Comparison of ENCODE assay signal across 27 mouse cellular contexts in the genomic region with DNA sequence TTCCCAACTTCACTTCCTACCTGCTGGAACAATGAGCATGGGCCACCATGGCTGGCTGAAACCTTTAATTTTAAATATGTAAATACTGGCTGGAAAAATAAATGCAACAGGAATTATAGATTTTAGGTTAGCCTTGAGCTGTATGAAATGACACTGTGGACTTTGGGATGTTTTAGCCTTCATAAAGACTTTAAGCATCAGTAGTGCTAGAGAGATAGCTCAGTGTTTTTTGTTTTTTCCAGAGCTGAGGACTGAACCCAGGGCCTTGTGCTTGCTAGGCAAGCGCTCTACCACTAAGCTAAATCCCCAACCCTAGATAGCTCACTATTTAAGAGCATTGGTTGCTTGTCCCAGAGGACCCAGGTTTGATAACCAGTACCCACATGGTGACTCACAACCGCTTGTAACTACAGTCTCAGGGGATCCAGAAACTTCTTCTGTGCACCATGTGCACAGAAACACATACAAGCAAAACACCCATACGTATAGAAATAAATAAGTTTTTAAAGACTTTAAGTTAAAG. TPM values are rescaled to one million over a fixed set of nuclear protein-coding genes. Genes with fewer than 3 reads are reported as not detected.
DNase-seq lines count a peak whose midpoint lies in the region; ATAC-seq and TF ChIP-seq lines count a peak whose summit lies in the region.
"Had no signal": no experiment of that assay in that cellular context is flagged by ENCODE, and none has a peak within 500 bp of the region (broad histone marks: within the 10 kb centered on the region; RNA-seq: fewer than 3 reads in every experiment).

No protein-coding gene starts in this region.

- WGBS in kidney, embryonic 16.5 days, result 85% methylated on average over 3 of the region's 3 CpGs

- no peak for TF ChIP-seq EP300 in CH12.LX (IDR thresholded peaks at IDR 0.05; ENCODE audit: low read length)

- DNase-seq in kidney, postnatal 14 days, result no peak
- DNase-seq in 3T3-L1 (ENCODE audit: low read depth, low spot score) (peak; percentile 15), CH12.LX (ENCODE audit: extremely low read depth) (peak; percentile 74)
- no peak for DNase-seq in cerebellum, postnatal 25 days
- DNase-seq: adrenal gland, adult 8-10 months; adrenal gland, postnatal 14 days; adrenal gland, postnatal 36 days; B cell, adult 2 months; cerebellum, adult 11-12 months; cerebellum, adult 2 months; cerebellum, adult 9-10 months; cerebellum, postnatal 10 days; cerebellum, postnatal 36 days; embryo, embryonic 11 days; forebrain, postnatal 0 days had no signal

- no peaks in the 10 kb centered on the region for H3K36me3 ChIP-seq in kidney, embryonic 16.5 days (ENCODE audit: insufficient read depth, low read length)
- H3K36me3 ChIP-seq in CH12.LX (replicated peaks in 1 of 2; ENCODE audit: control insufficient read depth in 1 of 2, insufficient read depth in 1 of 2, low read length in 1 of 2), result no peaks in the 10 kb centered on the region
- H3K36me3 ChIP-seq: embryonic facial prominence, embryonic 13.5 days; embryonic facial prominence, embryonic 15.5 days; forebrain, embryonic 15.5 days had no signal

- no peak overlapping the region for H3K4me2 ChIP-seq in kidney, embryonic 16.5 days (replicated peaks; ENCODE audit: low read depth, low read length)
- H3K4me2 ChIP-seq in CH12.LX (ENCODE audit: insufficient read depth, low read depth, poor library complexity, severe bottlenecking), result no peak overlapping the region
- H3K4me2 ChIP-seq: embryonic facial prominence, embryonic 13.5 days; embryonic facial prominence, embryonic 15.5 days; forebrain, embryonic 13.5 days; forebrain, embryonic 15.5 days had no signal

- H3K27me3 ChIP-seq in kidney, embryonic 16.5 days (ENCODE audit: insufficient read depth, low read length), result no peaks in the 10 kb centered on the region
- H3K27me3 ChIP-seq in CH12.LX (replicated peaks), result no peaks in the 10 kb centered on the region
- H3K27me3 ChIP-seq: embryonic facial prominence, embryonic 13.5 days; embryonic facial prominence, embryonic 15.5 days; forebrain, embryonic 13.5 days; forebrain, embryonic 15.5 days; Patski had no signal

- H3K79me2 ChIP-seq in CH12.LX (replicated peaks; ENCODE audit: control insufficient read depth, extremely low read depth, insufficient read depth, poor library complexity, severe bottlenecking), result no peaks in the 10 kb centered on the region

- no peak for ATAC-seq in kidney, embryonic 16.5 days (ENCODE audit: low FRiP score, low TSS enrichment)
- ATAC-seq in erythroblast, adult 5-6 weeks (replicated peaks; ENCODE audit: low FRiP score, poor library complexity, severe bottlenecking), result no peak
- ATAC-seq: activated CD4-positive, CD25-positive, alpha-beta regulatory T cell, adult 4 months; CD4-positive, CD25-positive, alpha-beta regulatory T cell, adult 4 months; forebrain, embryonic 13.5 days; forebrain, embryonic 15.5 days; forebrain, postnatal 0 days; Patski had no signal

- in situ Hi-C loops in CH12.LX (cut with MboI; ENCODE audit: low pct_ligation_motif_present, low pct_unique_long_range_greater_than_20kb, low sequenced_read_pairs), result no loop called here

- no peak for TF ChIP-seq RAD21 in CH12.LX (IDR thresholded peaks at IDR 0.05; ENCODE audit: low read depth, low read length)

- TF ChIP-seq POLR2A in CH12.LX (IDR thresholded peaks at IDR 0.05; ENCODE audit: low read depth, low read length), result no peak

- no peaks in the 10 kb centered on the region for H3K9me3 ChIP-seq in kidney, embryonic 16.5 days (ENCODE audit: low read length)
- H3K9me3 ChIP-seq in CH12.LX (replicated peaks; ENCODE audit: low read length), result peaks cover under 1% of the 10 kb centered on the region
- H3K9me3 ChIP-seq: embryonic facial prominence, embryonic 13.5 days; embryonic facial prominence, embryonic 15.5 days; forebrain, embryonic 13.5 days; forebrain, embryonic 15.5 days had no signal

- H3K27ac ChIP-seq in kidney, embryonic 16.5 days (ENCODE audit: low read length), result peak overlapping the region; percentile 4; the same call in 1 of the 2 replicates
- no peak overlapping the region for H3K27ac ChIP-seq in CH12.LX (ENCODE audit: insufficient read depth, low read depth)
- H3K27ac ChIP-seq: embryonic facial prominence, embryonic 13.5 days; embryonic facial prominence, embryonic 15.5 days; forebrain, embryonic 13.5 days; forebrain, embryonic 15.5 days had no signal

- dilution Hi-C loops in CH12.LX (cut with MboI; ENCODE audit: extremely low pct_ligation_motif_present, extremely low pct_unique_long_range_greater_than_20kb, low sequenced_read_pairs), result no loop called here

- no peak overlapping the region for H3K4me3 ChIP-seq in kidney, embryonic 16.5 days (ENCODE audit: low read length)
- no peak overlapping the region for H3K4me3 ChIP-seq in CH12.LX (replicated peaks in 1 of 3; ENCODE audit: low read depth in 2 of 3, low read length in 2 of 3, poor library complexity in 1 of 3)
- H3K4me3 ChIP-seq: embryonic facial prominence, embryonic 13.5 days; embryonic facial prominence, embryonic 15.5 days; forebrain, embryonic 13.5 days; forebrain, embryonic 15.5 days had no signal

- no peak overlapping the region for H3K9ac ChIP-seq in kidney, embryonic 16.5 days (replicated peaks; ENCODE audit: low read length)
- H3K9ac ChIP-seq in CH12.LX (ENCODE audit: insufficient read depth, low read depth), result no peak overlapping the region
- H3K9ac ChIP-seq: embryonic facial prominence, embryonic 13.5 days; embryonic facial prominence, embryonic 15.5 days; forebrain, embryonic 13.5 days; forebrain, embryonic 15.5 days; forebrain, postnatal 0 days had no signal

- no peak for TF ChIP-seq CTCF in CH12.LX (conservative IDR thresholded peaks at IDR 0.05 in 1 of 2, IDR thresholded peaks at IDR 0.05 in 1 of 2; ENCODE audit: low read depth in 2 of 2, low read length in 2 of 2)

- H3K4me1 ChIP-seq in kidney, embryonic 16.5 days (ENCODE audit: insufficient read depth, low read length), result no peaks in the 10 kb centered on the region
- peaks cover 0 to 30% of the 10 kb centered on the region in 2 experiments; a peak in 3 of 4 replicates for H3K4me1 ChIP-seq in CH12.LX (ENCODE audit: control insufficient read depth in 1 of 2, insufficient read depth in 2 of 2)
- H3K4me1 ChIP-seq: embryonic facial prominence, embryonic 13.5 days; embryonic facial prominence, embryonic 15.5 days; forebrain, embryonic 13.5 days; forebrain, embryonic 15.5 days had no signal

TF ChIP-seq in CH12.LX, 34 proteins besides CTCF, POLR2A, EP300 and RAD21 (continues in another document):
- TF ChIP-seq MAZ (IDR thresholded peaks at IDR 0.05; ENCODE audit: low read depth, low read length), result no peak
- TF ChIP-seq HCFC1 (IDR thresholded peaks at IDR 0.05; ENCODE audit: low read depth, low read length), result no peak
- TF ChIP-seq ZNF384 (IDR thresholded peaks at IDR 0.05; ENCODE audit: low read depth, low read length), result no peak
- TF ChIP-seq SIN3A (IDR thresholded peaks at IDR 0.05; ENCODE audit: low read length), result no peak
- TF ChIP-seq CHD1 (IDR thresholded peaks at IDR 0.05; ENCODE audit: low read depth, low read length), result no peak
- TF ChIP-seq PAX5 (IDR thresholded peaks at IDR 0.05; ENCODE audit: low read length), result no peak
- no peak for TF ChIP-seq TCF12 (IDR thresholded peaks at IDR 0.05; ENCODE audit: low read depth, low read length)
- no peak for TF ChIP-seq NELFE (IDR thresholded peaks at IDR 0.05; ENCODE audit: low read depth, low read length)
- no peak for TF ChIP-seq UBTF (IDR thresholded peaks at IDR 0.05; ENCODE audit: low read depth, low read length)
- peak; percentile 70; the same call in 1 of the 2 replicates for TF ChIP-seq MAFK (IDR thresholded peaks at IDR 0.05; ENCODE audit: insufficient replicate concordance, low read length)
- no peak for TF ChIP-seq MAX (IDR thresholded peaks at IDR 0.05; ENCODE audit: low read length)
- no peak for TF ChIP-seq JUN (IDR thresholded peaks at IDR 0.05; ENCODE audit: insufficient read depth, low read depth, low read length)

RNA-seq across cellular contexts. Expression of a gene that starts 2.3 kb away (rescaled TPM):
- polyA plus RNA-seq in kidney, embryonic 16.5 days (2015; fragmentation: Nextera tagmentation; extraction: Ambion mirVana), result 0.40 and 0.95 TPM in 2 replicates
- total RNA-seq in CH12.LX (2012; rRNA removed), result 3.5 and 4.1 TPM in 2 replicates
- 3.6 and 4.4 TPM in 2 replicates for total RNA-seq in CH12.LX (2014; rRNA removed)
- 3.8 and 4.0 TPM in 2 replicates for polyA plus RNA-seq in CH12.LX (2012; ENCODE audit: insufficient read length, low read depth)
- total RNA-seq in erythroblast, adult 5-6 weeks (2015; ENCODE audit: low replicate concordance), result not detected in 2 replicates
- total RNA-seq in erythroblast, adult 5-6 weeks (2017; ENCODE audit: low replicate concordance), result not detected in 2 replicates
- total RNA-seq: adrenal gland, postnatal 14 days; common myeloid progenitor, adult 5-6 weeks had no signal
- polyA plus RNA-seq: embryonic facial prominence, embryonic 11.5 days; embryonic facial prominence, embryonic 13.5 days; forebrain, embryonic 11.5 days; forebrain, embryonic 13.5 days had no signal

RNA-seq across cellular contexts. Expression of a gene that starts 28.7 kb away (rescaled TPM):
- 25.2 and 25.8 TPM in 2 replicates for polyA plus RNA-seq in kidney, embryonic 16.5 days (2015; fragmentation: Nextera tagmentation; extraction: Ambion mirVana)
- total RNA-seq in CH12.LX (2012; rRNA removed) (18.1 and 22.5 TPM in 2 replicates), CH12.LX (2014; rRNA removed) (33.5 and 33.9 TPM in 2 replicates)
- 31.6 and 33.7 TPM in 2 replicates for polyA plus RNA-seq in CH12.LX (2012; ENCODE audit: insufficient read length, low read depth)
- 1.3 and 2.7 TPM in 2 replicates for total RNA-seq in erythroblast, adult 5-6 weeks (2015; ENCODE audit: low replicate concordance)
- total RNA-seq in erythroblast, adult 5-6 weeks (2017; ENCODE audit: low replicate concordance), result 7.0 and 12.5 TPM in 2 replicates

RNA-seq across cellular contexts. Expression of a gene that starts 28.9 kb away (rescaled TPM):
- 147 and 149 TPM in 2 replicates for polyA plus RNA-seq in kidney, embryonic 16.5 days (2015; fragmentation: Nextera tagmentation; extraction: Ambion mirVana)
- total RNA-seq in CH12.LX (2012; rRNA removed), result 78.2 and 103 TPM in 2 replicates
- 256 and 258 TPM in 2 replicates for total RNA-seq in CH12.LX (2014; rRNA removed)
- polyA plus RNA-seq in CH12.LX (2012; ENCODE audit: insufficient read length, low read depth), result 105 and 125 TPM in 2 replicates
- 33.4 and 49.1 TPM in 2 replicates for total RNA-seq in erythroblast, adult 5-6 weeks (2015; ENCODE audit: low replicate concordance)
- 30.9 and 33.0 TPM in 2 replicates for total RNA-seq in erythroblast, adult 5-6 weeks (2017; ENCODE audit: low replicate concordance)

RNA-seq across cellular contexts. Expression of a gene that starts 33.4 kb away (rescaled TPM):
- 13.2 and 14.3 TPM in 2 replicates for polyA plus RNA-seq in kidney, embryonic 16.5 days (2015; fragmentation: Nextera tagmentation; extraction: Ambion mirVana)
- total RNA-seq in CH12.LX (2012; rRNA removed) (4.4 and 5.0 TPM in 2 replicates), CH12.LX (2014; rRNA removed) (3.0 and 3.4 TPM in 2 replicates)
- polyA plus RNA-seq in CH12.LX (2012; ENCODE audit: insufficient read length, low read depth), result 3.8 and 4.7 TPM in 2 replicates
- 0.63 TPM in 1 of 2 replicates, not detected in the other for total RNA-seq in erythroblast, adult 5-6 weeks (2015; ENCODE audit: low replicate concordance)
- total RNA-seq in erythroblast, adult 5-6 weeks (2017; ENCODE audit: low replicate concordance), result 0.42 TPM in 1 of 2 replicates, not detected in the other

RNA-seq across cellular contexts. Expression of a gene that starts 42.5 kb away (rescaled TPM):
- polyA plus RNA-seq in kidney, embryonic 16.5 days (2015; fragmentation: Nextera tagmentation; extraction: Ambion mirVana), result 25.9 and 28.3 TPM in 2 replicates
- total RNA-seq in CH12.LX (2012; rRNA removed), result 1.1 and 1.2 TPM in 2 replicates
- 0.86 and 0.95 TPM in 2 replicates for total RNA-seq in CH12.LX (2014; rRNA removed)
- 0.53 and 1.2 TPM in 2 replicates for polyA plus RNA-seq in CH12.LX (2012; ENCODE audit: insufficient read length, low read depth)
- not detected in 2 replicates for total RNA-seq in erythroblast, adult 5-6 weeks (2015; ENCODE audit: low replicate concordance)
- total RNA-seq in erythroblast, adult 5-6 weeks (2017; ENCODE audit: low replicate concordance), result not detected in 2 replicates

Comparison
In these comparisons a context has a peak if more than half of its experiments do, and no peak if none do; other contexts are left out.
1. DNase-seq: peak in 3T3-L1 (single experiment) and CH12.LX (single experiment); none in kidney, postnatal 14 days (single experiment) and cerebellum, postnatal 25 days (0 of 2).
2. RNA of a gene that starts 2.3 kb away (total RNA-seq): 3.5 to 4.4 TPM in CH12.LX; not detected in erythroblast, adult 5-6 weeks; every median in the first group is over 4 times any median in the second.